Mouse (Mus musculus) ES-Bruce4 (cell line): Measurements from ENCODE around the gene Mog.

Experiments
- EP300 ChIP-seq: IDR thresholded peaks from 2 replicates; pipeline ENCODE4 v1.6.1; 2011; ENCODE audit warnings: low read depth, low read length; ENCODE audit not compliant: insufficient read depth
- POLR2A ChIP-seq: IDR thresholded peaks from one replicate; pipeline ENCODE4 v1.8.1; 2011; ENCODE audit warnings: low read length; ENCODE audit not compliant: insufficient read depth

DNA sequence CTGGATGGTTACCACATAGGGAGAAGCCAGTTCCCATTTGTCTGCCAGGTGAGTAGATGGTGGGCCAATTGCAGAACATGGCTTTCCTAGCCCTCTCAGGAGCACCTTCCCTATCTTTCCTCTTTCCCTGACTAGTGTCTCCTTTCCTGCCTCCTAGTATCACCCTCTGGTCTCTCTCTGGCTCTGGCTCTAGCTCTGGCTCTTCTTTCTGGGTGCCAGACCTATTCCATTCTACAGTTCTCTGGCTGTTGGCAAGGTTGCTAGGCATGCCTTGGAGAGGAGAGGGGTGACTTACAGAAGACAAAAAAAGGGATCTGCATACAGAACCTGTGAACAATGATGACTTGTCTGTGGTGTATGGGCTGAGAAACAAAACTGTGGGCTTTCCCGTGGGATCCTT, 44.7 kb upstream of the Mog start:
- TF ChIP-seq POLR2A, result no peak
- TF ChIP-seq EP300, result no peak
